Mouse (Mus musculus) brain, embryonic 14.5 days (tissue): ENCODE measurements around the gene Smarcad1.

Experiments
- CTCF ChIP-seq: fragments of 200-500 bp; IDR thresholded peaks from 2 replicates; pipeline ENCODE4 v1.5.1; 2012; ENCODE audit warnings: inconsistent platforms, mild to moderate bottlenecking, moderate library complexity, borderline replicate concordance; ENCODE audit not compliant: insufficient read depth, insufficient read length; ENCODE audit errors: extremely low read depth
- POLR2A ChIP-seq: fragments of 200-500 bp; IDR thresholded peaks from 2 replicates; pipeline ENCODE4 v1.6.1; 2012; ENCODE audit warnings: mild to moderate bottlenecking, inconsistent platforms, borderline replicate concordance; ENCODE audit not compliant: poor library complexity, insufficient read depth, insufficient read length, severe bottlenecking; ENCODE audit errors: extremely low read depth

- TF ChIP-seq CTCF, result no peak
- no peak for TF ChIP-seq POLR2A
Measured at GRCm38 (mm10) chr6:65061049-65061448, 18.7 kb downstream of the Smarcad1 start.
